Mouse (Mus musculus): ENCODE results near the gene Samsn1. TPM values are rescaled to one million over a fixed set of nuclear protein-coding genes. Genes with fewer than 3 reads are reported as not detected.
A peak's percentile ranks its signal among the peaks of the same experiment; 100 is the strongest.

Samsn1 gene
- 2.3 and 3.7 TPM in 2 replicates for polyA plus RNA-seq (2015; fragmentation: Nextera tagmentation; extraction: Ambion mirVana)

DNA sequence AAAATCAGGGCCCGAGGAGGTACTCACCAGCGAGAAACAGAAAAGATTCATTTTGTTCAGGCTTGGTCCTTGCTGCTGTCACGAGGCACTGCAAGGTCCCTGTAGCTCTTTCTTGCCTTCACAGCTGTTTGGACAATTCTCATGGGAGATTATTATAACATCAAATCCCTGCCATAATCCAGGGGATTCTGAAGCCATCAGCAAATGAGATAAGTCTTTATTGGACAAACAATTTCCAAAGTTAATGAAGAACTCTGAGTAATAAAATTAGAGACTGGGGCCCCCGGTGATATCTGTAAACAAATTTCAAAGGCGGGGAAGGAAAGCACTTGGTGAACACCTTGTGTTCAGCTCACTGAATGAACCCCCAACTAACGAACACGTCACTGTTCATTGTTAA lies at the start of gene Samsn1:
Gene Samsn1, minus strand, starts transcription at position 101 of the 400 bp plus-strand sequence.
- Histone ChIP-seq H3K4me1 (no peaks in the 10 kb centered on the region), H3K36me3 (no peaks in the 10 kb centered on the region), H3K9ac (replicated peaks) (no peak within 1 kb of the TSS), H3K4me2 (no peak within 1 kb of the TSS), H3K27me3 (replicated peaks) (no peaks in the 10 kb centered on the region), H3K27ac (replicated peaks) (no peak within 1 kb of the TSS), H3K9me3 (replicated peaks) (no peaks in the 10 kb centered on the region), H3K4me3 (replicated peaks) (no peak within 1 kb of the TSS)
- no peak for ATAC-seq (ENCODE audit: low FRiP score)
- 77% methylated on average over 7 of the region's 7 CpGs for WGBS

DNA sequence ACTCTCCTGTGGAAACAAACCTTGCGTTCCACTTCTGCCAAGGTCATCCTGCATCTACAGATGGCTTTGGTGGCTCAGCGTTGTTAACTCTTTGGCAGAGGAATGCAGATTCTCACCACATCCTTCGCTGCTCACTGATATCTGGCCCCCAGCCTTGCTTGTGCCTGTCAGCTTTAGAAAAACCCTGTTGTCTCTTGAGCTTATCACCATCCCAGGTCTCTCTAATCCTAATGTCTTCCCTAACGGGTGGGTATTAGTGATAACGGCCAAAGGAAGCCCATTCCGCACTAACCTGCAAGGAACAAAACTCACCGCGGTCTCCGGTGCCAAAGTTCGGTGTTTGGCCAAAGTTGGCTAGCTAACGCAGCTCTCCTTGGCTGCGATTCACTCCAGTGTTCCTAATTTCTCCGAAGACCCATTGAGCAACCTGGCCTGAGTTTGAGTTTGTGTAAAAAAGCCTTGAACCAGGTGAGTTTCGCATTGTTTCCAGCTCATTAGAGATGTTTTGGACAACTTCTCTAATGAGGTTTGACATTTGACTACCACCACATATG lies 44.1 kb upstream of the Samsn1 start:
- no peak overlapping the region for H3K4me3 ChIP-seq (replicated peaks)
- H3K9me3 ChIP-seq (replicated peaks) = no peaks in the 10 kb centered on the region
- no peaks in the 10 kb centered on the region for H3K36me3 ChIP-seq
- no peaks in the 10 kb centered on the region for H3K4me1 ChIP-seq
- 95% methylated on average over 14 of the region's 14 CpGs for WGBS
- no peak for ATAC-seq (ENCODE audit: low FRiP score)
- H3K27me3 ChIP-seq (replicated peaks) = no peaks in the 10 kb centered on the region
- no peak overlapping the region for H3K27ac ChIP-seq (replicated peaks)
- H3K4me2 ChIP-seq = no peak overlapping the region
- H3K9ac ChIP-seq (replicated peaks) = no peak overlapping the region

DNA sequence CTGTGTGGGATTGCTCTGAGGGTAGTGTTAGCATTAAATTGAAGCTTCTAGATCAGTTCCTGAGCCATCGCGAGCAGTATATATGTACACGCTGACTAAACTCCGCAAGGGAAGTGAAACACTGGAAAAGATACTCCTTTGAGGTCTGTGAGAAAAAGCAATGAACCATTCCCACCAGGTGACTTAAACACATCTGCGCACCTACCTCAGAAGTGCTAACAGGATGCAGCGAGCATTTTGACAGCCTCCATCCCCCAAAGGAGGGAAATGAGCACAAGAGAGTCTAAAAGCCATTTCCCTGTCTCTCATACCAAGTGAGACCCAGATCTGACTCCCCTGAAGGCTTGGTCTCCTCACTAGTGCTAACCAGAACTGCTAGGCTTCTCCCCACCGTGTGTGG lies 32.9 kb upstream of the Samsn1 start:
- 91% methylated on average over 7 of the region's 7 CpGs for WGBS
- Histone ChIP-seq H3K4me1 (no peaks in the 10 kb centered on the region), H3K36me3 (no peaks in the 10 kb centered on the region), H3K9me3 (replicated peaks) (no peaks in the 10 kb centered on the region), H3K4me3 (replicated peaks) (no peak overlapping the region), H3K4me2 (no peak overlapping the region), H3K27me3 (replicated peaks) (no peaks in the 10 kb centered on the region), H3K9ac (replicated peaks) (no peak overlapping the region), H3K27ac (replicated peaks) (no peak overlapping the region)
- ATAC-seq (ENCODE audit: low FRiP score) = no peak

DNA sequence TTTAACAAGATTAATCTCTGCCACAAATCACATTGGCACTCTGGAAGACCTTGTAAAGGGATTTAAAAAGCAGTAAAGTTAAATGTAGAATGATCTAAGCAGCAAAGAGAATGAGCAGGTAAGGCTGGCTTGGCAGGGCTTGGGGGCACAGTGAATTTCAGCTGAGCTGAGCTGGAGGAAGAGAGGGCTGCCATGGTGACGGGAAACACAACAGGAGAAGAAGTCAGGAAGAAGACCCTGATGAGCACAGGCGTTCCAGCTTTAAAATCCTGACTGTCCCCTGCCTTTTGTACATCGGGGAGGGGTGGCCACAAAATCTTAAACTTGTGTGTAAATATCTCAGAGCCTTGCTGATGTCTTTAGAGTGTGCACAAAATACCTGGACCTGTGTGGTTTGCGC lies 32.0 kb upstream of the Samsn1 start:
- Histone ChIP-seq H3K36me3 (no peaks in the 10 kb centered on the region), H3K4me2 (no peak overlapping the region), H3K9me3 (replicated peaks) (no peaks in the 10 kb centered on the region), H3K27me3 (replicated peaks) (no peaks in the 10 kb centered on the region), H3K4me1 (no peaks in the 10 kb centered on the region), H3K27ac (replicated peaks) (no peak overlapping the region), H3K9ac (replicated peaks) (no peak overlapping the region), H3K4me3 (replicated peaks) (no peak overlapping the region)
- WGBS = 86% methylated on average over 4 of the region's 4 CpGs
- no peak for ATAC-seq (ENCODE audit: low FRiP score)

DNA sequence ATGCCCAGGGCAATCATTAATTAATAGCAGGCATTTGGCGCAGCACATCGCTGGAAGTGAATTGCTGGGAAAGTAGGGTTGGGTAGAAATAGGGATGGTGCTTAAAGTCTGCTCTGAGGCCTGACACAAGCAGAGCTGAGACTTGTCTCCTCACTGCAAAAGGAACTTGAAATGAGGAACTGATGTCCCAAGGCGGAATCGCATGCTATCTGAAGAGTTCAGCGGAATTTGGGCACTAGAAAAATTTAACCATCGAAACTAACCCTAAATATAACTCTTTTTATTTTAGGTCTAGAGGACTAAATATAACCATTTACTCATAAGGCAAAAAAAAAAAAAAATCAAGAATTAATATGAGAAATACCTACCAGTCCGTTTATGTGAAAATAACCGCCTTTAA lies 31.5 kb upstream of the Samsn1 start:
- no peaks in the 10 kb centered on the region for H3K36me3 ChIP-seq
- no peaks in the 10 kb centered on the region for H3K27me3 ChIP-seq (replicated peaks)
- no peak overlapping the region for H3K4me2 ChIP-seq
- no peak overlapping the region for H3K27ac ChIP-seq (replicated peaks)
- H3K9ac ChIP-seq (replicated peaks) = no peak overlapping the region
- 90% methylated on average over 8 of the region's 8 CpGs for WGBS
- H3K4me3 ChIP-seq (replicated peaks) = no peak overlapping the region
- H3K9me3 ChIP-seq (replicated peaks) = no peaks in the 10 kb centered on the region
- H3K4me1 ChIP-seq = no peaks in the 10 kb centered on the region
- ATAC-seq (ENCODE audit: low FRiP score) = no peak

DNA sequence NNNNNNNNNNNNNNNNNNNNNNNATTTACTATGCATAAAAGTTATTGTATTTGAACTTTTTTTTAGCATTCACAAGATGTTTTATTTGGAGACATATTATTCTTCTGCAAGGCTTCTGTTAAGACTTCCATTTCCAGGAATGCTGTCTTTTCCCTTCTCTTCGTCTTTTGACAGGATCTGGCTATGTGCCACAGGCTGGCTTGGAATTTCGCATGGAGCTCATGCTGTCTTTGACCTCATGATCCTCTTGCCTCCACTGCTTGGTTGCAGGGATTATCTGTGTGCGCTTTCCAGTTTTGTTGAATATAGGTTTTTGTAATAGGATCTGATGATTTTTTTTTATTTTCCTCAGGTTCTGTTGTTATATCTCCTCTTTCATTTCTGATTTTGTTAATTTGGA lies 25.0 kb upstream of the Samsn1 start:
- no peaks in the 10 kb centered on the region for H3K4me1 ChIP-seq
- H3K4me3 ChIP-seq (replicated peaks) = no peak overlapping the region
- 79% methylated on average over 3 of the region's 3 CpGs for WGBS

DNA sequence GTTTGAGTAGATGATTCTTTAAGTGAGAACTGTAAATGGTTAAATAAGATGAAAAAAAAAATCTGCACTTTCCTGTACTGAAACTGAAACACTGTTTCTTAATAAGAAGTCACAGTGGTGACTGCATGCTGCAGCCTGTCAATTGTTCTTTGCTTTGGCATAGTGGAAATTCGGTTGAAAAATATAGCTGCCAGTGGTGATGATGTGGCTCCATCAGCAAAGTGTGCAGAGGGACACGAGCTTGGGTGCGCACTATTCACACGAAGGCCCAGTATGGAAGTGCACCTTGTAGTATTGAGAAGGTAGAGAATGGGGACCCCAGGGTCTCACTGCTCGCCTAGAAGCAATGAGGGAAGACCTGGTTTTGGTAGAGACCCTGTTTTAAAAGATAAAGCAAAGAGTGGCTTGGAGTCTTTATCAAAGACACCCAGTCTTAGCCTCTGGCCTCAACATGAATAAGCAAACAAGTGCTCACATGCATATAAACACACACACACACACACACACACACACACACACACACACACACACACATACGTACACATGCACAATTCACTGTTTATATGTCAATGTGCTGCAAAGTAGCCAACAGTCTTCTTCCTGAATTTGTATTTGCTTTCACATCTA lies 18.4 kb upstream of the Samsn1 start:
- H3K27ac ChIP-seq (replicated peaks) = no peak overlapping the region
- H3K4me3 ChIP-seq (replicated peaks) = no peak overlapping the region
- no peaks in the 10 kb centered on the region for H3K4me1 ChIP-seq
- no peaks in the 10 kb centered on the region for H3K36me3 ChIP-seq
- ATAC-seq (ENCODE audit: low FRiP score) = no peak
- 93% methylated on average over 6 of the region's 6 CpGs for WGBS
- H3K27me3 ChIP-seq (replicated peaks) = no peaks in the 10 kb centered on the region
- no peaks in the 10 kb centered on the region for H3K9me3 ChIP-seq (replicated peaks)
- no peak overlapping the region for H3K9ac ChIP-seq (replicated peaks)
- no peak overlapping the region for H3K4me2 ChIP-seq

More for the DNA sequence above, 25.0 kb upstream of the Samsn1 start:
- H3K27ac ChIP-seq (replicated peaks) = no peak overlapping the region
- H3K4me2 ChIP-seq = no peak overlapping the region
- no peaks in the 10 kb centered on the region for H3K27me3 ChIP-seq (replicated peaks)
- no peaks in the 10 kb centered on the region for H3K36me3 ChIP-seq
- H3K9ac ChIP-seq (replicated peaks) = no peak overlapping the region
- no peaks in the 10 kb centered on the region for H3K9me3 ChIP-seq (replicated peaks)
- ATAC-seq (ENCODE audit: low FRiP score) = no peak

DNA sequence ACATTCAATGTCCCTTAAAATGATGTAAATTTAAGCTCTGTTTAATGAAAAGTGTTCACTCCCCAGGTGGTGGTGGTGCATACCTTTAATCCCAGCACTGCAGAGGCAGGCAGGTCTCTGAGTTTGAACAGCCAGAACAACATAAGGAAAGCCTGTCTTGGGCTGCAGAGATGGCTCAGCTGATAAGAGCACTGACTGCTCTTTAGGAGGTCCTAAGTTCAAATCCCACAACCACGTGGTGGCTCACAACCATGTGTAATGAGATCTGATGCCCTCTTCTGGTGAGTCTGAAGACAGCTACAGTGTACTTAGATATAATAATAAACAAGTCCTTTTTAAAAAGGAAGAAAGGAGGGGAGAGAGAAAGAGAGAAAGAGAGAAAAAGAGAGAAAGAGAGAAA lies 2.9 kb downstream of the Samsn1 start:
- H3K9ac ChIP-seq (replicated peaks) = no peak overlapping the region
- H3K27ac ChIP-seq (replicated peaks) = no peak overlapping the region
- ATAC-seq (ENCODE audit: low FRiP score) = no peak

GRCm38 (mm10) chr16:76003812-76004389 lies 18.2 kb downstream of the Samsn1 start:
- no peaks in the 10 kb centered on the region for H3K9me3 ChIP-seq (replicated peaks)

More for the DNA sequence above, 2.9 kb downstream of the Samsn1 start:
- no peak overlapping the region for H3K4me2 ChIP-seq
- H3K36me3 ChIP-seq = no peaks in the 10 kb centered on the region
- H3K9me3 ChIP-seq (replicated peaks) = no peaks in the 10 kb centered on the region
- no peak overlapping the region for H3K4me3 ChIP-seq (replicated peaks)
- WGBS = 65% methylated on average over 1 of the region's 1 CpGs
- no peaks in the 10 kb centered on the region for H3K27me3 ChIP-seq (replicated peaks)
- H3K4me1 ChIP-seq = no peaks in the 10 kb centered on the region

GRCm38 (mm10) chr16:76002870-76003572 lies 19.1 kb downstream of the Samsn1 start:
- Histone ChIP-seq H3K27me3 (replicated peaks) (no peaks in the 10 kb centered on the region), H3K27ac (replicated peaks) (no peak overlapping the region), H3K9ac (replicated peaks) (no peak overlapping the region), H3K4me1 (peaks cover 7% of the 10 kb centered on the region; the same call in 1 of the 2 replicates), H3K4me2 (no peak overlapping the region), H3K4me3 (replicated peaks) (no peak overlapping the region), H3K36me3 (no peaks in the 10 kb centered on the region), H3K9me3 (replicated peaks) (no peaks in the 10 kb centered on the region)
- ATAC-seq (ENCODE audit: low FRiP score) = no peak
- 95% methylated on average over 3 of the region's 3 CpGs for WGBS

More at GRCm38 (mm10) chr16:76003812-76004389, 18.2 kb downstream of the Samsn1 start:
- no peak overlapping the region for H3K4me2 ChIP-seq
- H3K27me3 ChIP-seq (replicated peaks) = no peaks in the 10 kb centered on the region
- 92% methylated on average over 9 of the region's 9 CpGs for WGBS
- ATAC-seq (ENCODE audit: low FRiP score) = no peak
- no peaks in the 10 kb centered on the region for H3K36me3 ChIP-seq
- no peak overlapping the region for H3K27ac ChIP-seq (replicated peaks)
- no peak overlapping the region for H3K9ac ChIP-seq (replicated peaks)
- no peak overlapping the region for H3K4me3 ChIP-seq (replicated peaks)
- peaks cover 7% of the 10 kb centered on the region; the same call in 1 of the 2 replicates for H3K4me1 ChIP-seq

DNA sequence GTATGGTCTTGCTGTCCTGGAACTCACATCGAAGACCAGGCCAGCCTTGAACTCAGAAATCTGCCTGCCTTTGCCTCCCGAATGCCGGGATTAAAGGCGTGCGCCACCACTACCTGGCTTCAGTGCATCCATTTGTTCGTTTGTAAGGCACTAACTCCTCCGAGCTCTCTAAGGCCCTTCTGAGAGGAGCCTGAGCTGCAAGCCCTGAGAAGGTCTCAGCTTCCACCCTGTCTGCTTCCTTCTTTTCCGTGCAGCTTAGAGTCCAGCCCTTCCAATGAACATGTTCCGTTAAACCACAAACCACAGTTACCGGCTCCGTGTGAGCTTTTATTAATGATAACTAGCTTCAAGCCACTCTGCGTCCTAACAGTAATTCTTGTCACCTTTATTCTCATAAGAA lies 19.8 kb downstream of the Samsn1 start:
- Histone ChIP-seq H3K4me2 (no peak overlapping the region), H3K4me1 (peaks cover 7% of the 10 kb centered on the region; the same call in 1 of the 2 replicates), H3K27me3 (replicated peaks) (no peaks in the 10 kb centered on the region), H3K9me3 (replicated peaks) (no peaks in the 10 kb centered on the region), H3K36me3 (no peaks in the 10 kb centered on the region), H3K9ac (replicated peaks) (no peak overlapping the region), H3K27ac (replicated peaks) (no peak overlapping the region), H3K4me3 (replicated peaks) (no peak overlapping the region)
- 73% methylated on average over 12 of the region's 12 CpGs for WGBS
- ATAC-seq (ENCODE audit: low FRiP score) = no peak

DNA sequence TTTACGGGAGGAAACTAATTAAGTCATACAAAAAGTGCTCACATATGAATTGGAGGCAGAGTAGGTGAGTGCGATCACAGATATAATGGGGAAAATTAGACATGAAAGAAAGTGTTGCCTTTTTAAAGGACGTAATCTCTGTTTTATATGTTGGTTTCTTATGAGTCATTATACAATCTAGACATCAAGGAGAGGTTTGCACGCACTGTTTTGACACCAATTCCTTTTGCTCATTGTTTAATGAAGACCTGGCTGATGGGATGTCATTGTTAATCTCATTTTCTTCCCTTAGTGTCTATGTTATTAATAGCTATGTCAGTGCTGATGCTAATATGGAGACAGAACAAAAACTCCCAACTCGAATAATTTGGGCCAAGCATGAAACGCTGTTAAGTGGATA lies 20.3 kb downstream of the Samsn1 start:
- WGBS = 37% methylated on average over 6 of the region's 6 CpGs
- H3K27me3 ChIP-seq (replicated peaks) = no peaks in the 10 kb centered on the region
- H3K4me3 ChIP-seq (replicated peaks) = no peak overlapping the region
- no peak overlapping the region for H3K27ac ChIP-seq (replicated peaks)
- peaks cover 7% of the 10 kb centered on the region; the same call in 1 of the 2 replicates for H3K4me1 ChIP-seq
- H3K9ac ChIP-seq (replicated peaks) = no peak overlapping the region
- ATAC-seq (ENCODE audit: low FRiP score) = peak; percentile 38; the same call in 1 of the 2 replicates
- no peak overlapping the region for H3K4me2 ChIP-seq
- no peaks in the 10 kb centered on the region for H3K36me3 ChIP-seq
- H3K9me3 ChIP-seq (replicated peaks) = no peaks in the 10 kb centered on the region

All from neural tube, embryonic 15.5 days (tissue).